Mouse (Mus musculus): Measurements from ENCODE around the gene Cpeb3.
"Not testable (repeated sequence)": the region's sequence is repeated elsewhere in the genome, so short reads cannot be mapped to it uniquely, and the experiment has no call there.

Gene Cpeb3

GRCm38 (mm10) chr19:37207303-37208175, 862 bp downstream of the Cpeb3 start, which contains the start of gene March5:
March5 (plus strand) TSS chr19:37207543.
- DNase-seq (ENCODE audit: low spot score in 2 of 2) = peak; percentile 71 to 84

DNA sequence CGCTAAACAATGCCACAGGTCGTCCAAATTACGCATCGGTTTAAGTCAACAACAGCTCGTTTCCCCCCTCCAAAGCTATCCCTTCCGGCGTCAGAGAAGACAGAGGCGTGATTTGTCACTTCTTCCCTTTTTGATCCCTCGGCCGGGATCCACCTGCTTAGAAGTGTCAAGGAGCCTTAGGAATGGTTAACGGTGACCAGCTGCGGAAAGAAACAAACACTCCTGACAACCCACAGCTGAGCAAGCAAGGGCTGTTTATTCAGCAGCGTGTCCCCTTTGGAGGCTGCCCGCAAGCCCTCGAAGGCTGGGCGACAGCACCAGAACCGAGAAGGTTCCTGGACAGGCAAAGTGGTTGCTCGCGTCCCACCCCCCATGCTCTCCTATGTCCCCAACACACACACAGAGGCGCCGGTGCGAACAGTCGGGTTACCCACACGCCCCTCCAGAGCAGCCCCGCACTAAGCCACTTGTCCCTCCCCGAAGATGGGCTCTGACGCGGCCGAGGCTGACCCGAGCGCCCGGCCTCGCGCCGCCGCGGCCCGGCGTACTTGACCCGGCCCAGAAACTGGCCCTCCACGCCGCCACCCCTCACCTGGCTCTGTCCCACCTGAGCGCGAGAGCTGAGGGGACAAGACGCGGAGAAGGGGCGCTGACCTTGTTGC, 1.6 kb downstream of the Cpeb3 start:
- peak in 1 of 2 experiments; percentile 27 for DNase-seq (ENCODE audit: low spot score in 2 of 2)

GRCm38 (mm10) chr19:37205155-37205554, 3.2 kb downstream of the Cpeb3 start:
- not testable (repeated sequence) for DNase-seq (ENCODE audit: low spot score in 2 of 2)

DNA sequence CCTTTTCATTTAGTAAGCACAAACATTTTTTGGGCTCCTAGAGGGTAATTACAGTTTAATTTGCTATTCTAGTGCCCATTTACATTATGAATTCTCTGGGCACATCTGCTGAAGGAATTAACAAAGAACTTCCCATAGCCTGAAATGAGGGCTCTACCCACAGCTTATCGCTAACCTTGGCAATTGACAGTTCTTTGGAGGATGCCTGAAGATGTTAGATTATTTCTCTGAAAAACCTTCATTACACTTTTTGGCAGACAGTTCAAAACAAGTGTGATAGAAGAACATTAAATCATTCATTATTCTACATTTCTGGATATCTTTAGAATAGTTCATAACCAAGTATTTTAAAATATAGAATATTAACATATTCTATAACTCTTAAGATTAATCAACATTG, 5.0 kb downstream of the Cpeb3 start:
- DNase-seq (ENCODE audit: low spot score in 2 of 2) = no peak

- no peak for DNase-seq (ENCODE audit: low spot score in 2 of 2)
Measured at GRCm38 (mm10) chr19:37199889-37200288, 8.5 kb downstream of the Cpeb3 start.

DNA sequence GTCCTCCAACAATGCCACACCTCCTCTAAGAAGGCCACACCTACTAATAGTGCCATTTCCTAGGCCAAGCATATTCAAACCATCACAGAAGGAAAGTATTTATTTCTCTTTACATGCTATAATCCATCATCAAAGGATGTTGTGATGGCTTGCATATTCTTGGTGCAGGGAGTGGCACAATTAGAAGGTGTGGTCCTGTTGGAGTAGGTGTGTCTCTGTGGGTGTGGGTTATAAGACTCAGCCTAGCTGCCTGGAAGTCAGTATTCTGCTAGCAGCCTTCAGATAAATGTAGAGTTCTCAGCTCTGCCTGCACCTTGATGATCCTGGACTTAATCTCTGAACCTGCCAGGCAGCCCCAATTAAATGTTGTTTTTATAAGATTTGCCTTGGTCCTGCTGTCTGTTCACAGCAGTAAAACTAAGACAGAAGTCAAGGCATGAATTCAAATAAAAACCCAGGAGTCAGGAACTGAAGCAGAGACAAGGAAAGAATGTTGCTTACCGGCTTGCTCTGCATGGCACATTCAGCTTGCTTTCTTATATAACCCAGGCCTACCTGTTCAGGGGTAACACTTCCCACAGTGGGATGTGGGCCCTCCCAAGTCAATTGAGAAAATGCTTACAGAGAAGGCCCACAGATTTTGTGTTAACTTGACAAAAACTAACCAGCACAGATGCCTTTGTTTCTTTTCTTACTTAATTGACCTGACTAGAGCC, 10.1 kb downstream of the Cpeb3 start:
- DNase-seq (ENCODE audit: low spot score in 2 of 2) = no peak

DNA sequence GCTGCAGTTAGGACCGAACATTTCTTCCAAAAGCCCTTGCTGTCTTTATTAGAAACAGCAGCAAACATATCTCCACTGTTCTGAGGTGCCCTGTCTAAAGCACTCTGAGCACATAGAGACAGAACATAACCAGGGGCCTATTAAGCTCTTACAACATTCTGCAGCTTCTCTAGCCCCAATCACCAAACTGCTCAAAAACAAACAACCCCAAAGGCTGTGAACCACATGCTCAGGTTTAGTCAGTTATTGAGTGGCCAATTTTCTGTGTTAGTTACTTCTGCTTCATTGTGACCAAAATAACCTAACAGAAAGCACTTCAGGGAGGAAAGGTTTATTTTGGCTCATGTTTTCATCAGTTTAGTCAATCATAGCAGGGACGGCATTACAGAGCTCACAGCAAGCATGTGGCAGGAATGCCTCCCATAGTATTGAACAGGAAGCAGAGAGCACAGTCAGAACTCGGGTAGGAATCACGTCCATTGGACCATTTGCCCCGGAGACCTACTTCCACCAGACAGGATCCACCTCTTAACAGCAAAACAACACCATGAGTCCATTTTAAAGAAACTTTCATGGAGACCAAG, 15.8 kb downstream of the Cpeb3 start:
- no peak for DNase-seq (ENCODE audit: low spot score in 2 of 2)

- no peak for DNase-seq (ENCODE audit: low spot score in 2 of 2)
Measured at GRCm38 (mm10) chr19:37188366-37188948, 19.9 kb downstream of the Cpeb3 start.

- peak in 1 of 2 experiments; percentile 47 for DNase-seq (ENCODE audit: low spot score in 2 of 2)
Measured at GRCm38 (mm10) chr19:37177819-37178708, 30.3 kb downstream of the Cpeb3 start.

- no peak for DNase-seq (ENCODE audit: low spot score in 2 of 2)
Measured at GRCm38 (mm10) chr19:37176879-37177462, 31.4 kb downstream of the Cpeb3 start.

- DNase-seq (ENCODE audit: low spot score in 2 of 2) = no peak
Measured at GRCm38 (mm10) chr19:37175919-37176318, 32.5 kb downstream of the Cpeb3 start.

DNA sequence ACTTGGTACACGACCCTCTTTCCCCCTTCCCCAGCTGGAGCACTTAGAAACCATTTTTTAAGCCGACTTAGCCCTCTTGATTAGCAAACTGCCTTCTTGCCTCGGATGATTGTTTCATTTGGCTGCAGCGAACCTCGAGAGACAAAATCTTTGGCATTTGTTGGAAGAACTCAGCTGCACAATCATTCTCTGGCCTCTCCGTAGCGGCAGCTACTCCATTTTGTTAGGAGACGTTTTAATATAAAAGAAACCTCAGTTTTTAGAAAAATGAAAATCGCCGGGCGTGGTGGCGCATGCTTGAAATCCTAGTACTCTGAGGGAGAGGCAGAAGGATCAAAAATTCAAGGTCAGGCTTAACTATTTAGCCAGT, 33.0 kb downstream of the Cpeb3 start:
- no peak for DNase-seq (ENCODE audit: low spot score in 2 of 2)

DNA sequence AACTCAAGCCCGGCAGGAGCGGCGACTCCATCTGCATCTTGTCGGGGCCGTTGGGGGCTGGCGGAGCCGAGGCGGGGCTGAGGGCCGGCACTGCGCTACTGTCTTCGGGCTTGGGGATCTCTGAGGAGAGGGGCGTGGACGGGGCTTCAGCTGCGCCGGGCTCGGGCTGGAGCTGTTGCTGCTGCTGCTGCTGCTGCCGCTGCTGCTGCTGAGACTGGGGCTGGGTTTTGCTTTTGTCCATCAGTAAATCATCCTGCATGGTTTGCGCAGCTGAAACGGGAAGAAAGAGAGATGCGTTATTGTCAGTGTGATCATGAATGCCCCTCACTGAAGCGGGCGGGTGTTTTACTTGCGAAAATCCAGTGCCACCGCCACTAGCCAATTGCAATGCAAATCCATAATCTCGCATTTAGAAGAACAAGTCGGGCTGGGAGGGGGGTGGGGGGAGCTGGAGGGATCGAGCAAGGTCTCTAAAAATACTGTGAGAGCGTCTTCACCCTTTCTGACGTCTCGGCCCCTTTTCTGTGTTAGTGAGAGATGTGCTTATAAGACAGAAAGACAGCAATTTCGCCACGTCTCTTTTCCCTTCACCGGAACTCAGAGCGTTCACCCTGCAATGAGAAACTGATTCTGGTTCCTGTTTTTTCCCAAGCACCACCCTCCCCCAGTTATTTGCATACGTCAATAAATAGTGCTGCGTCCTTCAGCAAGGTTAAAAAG, 33.5 kb downstream of the Cpeb3 start:
- DNase-seq (ENCODE audit: low spot score in 2 of 2) = peak; percentile 34 to 43

- peak; percentile 41 to 50 for DNase-seq (ENCODE audit: low spot score in 2 of 2)
Measured at GRCm38 (mm10) chr19:37174116-37174715, 34.2 kb downstream of the Cpeb3 start.

GRCm38 (mm10) chr19:37173331-37174115, 34.9 kb downstream of the Cpeb3 start:
- DNase-seq (ENCODE audit: low spot score in 2 of 2) = no peak

- DNase-seq (ENCODE audit: low spot score in 2 of 2) = no peak
Measured at GRCm38 (mm10) chr19:37172566-37173130, 35.8 kb downstream of the Cpeb3 start.

DNA sequence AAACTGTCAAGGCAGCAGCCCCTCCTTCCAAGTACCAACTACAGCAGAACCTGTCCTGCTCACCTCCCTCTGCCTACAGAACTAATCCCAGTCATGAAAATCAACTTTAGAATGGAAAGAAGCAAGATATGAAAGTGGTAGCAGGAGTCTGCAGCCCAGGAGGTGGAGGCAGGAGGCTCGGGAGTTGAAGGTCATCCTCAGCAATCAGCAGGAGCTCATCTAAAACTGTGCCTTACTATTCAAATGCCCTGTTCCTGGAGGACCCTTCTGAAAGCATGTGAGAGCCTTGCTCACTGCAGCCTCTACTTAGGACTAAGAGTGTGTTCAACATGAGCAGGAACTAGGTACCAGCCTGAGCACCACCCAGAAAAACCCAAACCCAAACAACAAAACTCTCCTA, 36.3 kb downstream of the Cpeb3 start:
- DNase-seq (ENCODE audit: low spot score in 2 of 2) = no peak

- DNase-seq (ENCODE audit: low spot score in 2 of 2) = no peak
Measured at GRCm38 (mm10) chr19:37156770-37157336, 51.5 kb downstream of the Cpeb3 start.
